Mouse (Mus musculus): ENCODE data around the gene Maml2.

Maml2 gene

DNA sequence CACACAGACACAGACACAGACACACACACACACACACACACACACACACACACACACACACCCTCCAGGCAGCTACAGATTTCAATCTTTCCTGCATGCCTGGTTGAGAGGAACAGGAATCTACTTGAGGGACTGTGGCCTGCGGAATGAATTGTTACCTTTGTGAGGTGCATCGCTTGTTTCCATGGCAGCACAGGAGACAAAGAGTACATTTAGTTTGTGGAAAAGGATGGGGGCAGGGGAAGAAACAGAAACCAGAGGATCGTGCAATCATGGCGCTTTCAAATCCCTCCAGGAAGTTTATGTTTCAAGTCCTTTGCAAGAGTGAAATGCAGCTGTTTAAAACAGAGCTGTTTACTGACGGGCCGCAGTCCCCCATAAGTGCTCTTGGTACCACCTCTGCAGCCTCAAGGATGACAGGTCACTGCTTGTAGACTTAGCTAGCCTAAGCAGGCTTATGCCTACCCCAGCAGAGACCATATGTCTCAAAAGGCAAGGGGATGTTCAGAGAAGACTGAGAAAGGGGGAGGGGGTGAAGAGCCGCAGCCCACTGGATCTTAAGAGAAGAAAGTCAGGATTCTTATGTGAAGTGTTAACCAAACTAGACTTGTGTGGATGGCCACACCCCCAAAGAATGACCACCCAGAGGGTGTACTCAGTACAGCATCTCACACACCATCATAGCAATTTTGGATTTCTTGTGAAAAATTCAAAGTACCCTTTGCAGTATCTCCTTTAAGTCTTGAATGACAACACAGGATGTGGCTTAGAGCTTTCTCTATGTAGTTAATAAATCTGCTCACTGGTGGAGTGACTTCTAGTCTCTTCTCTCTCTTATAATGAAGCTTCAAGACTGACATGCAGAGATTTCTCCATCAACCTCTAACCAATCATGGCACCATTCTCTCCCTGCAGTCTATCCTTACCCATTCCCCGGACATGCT is 315.8 kb downstream of the Maml2 start:
- DNase-seq (ENCODE audit: low read depth), result peak; percentile 13

DNA sequence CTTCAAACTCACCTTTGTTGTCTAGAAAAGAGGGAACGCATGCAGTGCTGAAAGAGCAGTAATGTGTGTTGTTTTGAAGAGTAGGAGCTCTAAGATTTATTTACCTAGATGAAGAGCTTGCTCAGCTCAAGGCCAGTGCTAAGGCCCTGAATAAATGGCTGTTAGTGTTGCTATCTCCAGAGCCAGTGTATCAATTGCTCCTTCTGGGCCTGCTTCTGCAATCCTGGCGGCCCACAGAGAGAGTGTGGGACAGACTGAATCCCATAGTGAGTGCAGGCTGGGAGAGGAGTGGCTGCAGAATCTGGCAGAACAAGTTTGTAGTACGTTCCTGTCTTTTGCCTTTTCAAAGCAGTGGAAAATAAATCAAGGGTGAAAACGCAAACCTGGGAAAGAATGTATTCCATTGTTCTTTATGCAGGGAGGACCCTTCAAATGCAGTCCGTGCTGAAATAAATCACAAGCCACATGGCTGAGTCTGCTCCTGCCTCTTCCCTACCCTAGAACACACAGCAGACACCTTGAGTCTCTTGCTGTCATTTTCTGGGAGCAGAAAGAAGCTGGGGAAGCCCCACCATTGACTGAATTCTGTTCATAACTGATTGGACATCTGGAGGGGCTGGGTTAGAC is 318.7 kb downstream of the Maml2 start:
- DNase-seq (ENCODE audit: low read depth), result no peak

DNA sequence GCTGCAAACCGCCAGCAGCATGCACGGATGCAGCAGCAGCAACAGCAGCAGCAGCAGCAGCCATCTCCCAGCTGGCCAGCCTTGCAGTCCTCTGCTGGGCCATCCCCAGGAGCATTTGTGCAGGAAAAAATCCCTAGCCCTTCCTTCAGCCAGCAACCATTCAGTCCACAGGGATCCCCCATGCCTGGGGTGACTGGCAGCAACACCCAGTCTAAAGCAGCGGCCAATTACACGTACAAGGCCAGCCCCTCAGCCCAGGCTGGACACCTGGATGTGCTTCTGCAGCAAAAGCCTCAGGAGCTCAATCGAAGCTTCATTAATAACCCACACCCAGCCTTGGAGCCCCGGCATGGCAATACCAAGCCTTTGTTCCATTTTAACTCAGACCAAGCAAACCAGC is 323.0 kb downstream of the Maml2 start:
- DNase-seq (ENCODE audit: low read depth), result no peak

DNA sequence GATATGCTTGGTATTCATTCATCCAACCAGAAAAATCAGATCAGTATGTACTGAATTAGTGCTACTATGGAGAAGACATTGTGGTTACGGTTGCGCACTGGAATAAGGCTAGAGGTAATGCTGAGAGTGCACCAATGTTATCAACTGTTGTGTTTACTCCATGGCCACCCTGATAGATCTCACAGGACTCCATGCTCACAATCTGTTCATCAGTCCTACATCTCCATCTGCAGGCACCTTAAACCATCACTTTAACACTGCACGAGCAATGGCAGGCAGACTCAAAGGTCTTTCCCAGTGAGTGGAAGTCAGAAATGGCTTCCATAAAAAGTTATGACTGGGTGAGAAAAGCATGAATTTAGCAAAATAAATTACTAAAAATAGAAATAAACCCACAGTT is 324.2 kb downstream of the Maml2 start:
- no peak for DNase-seq (ENCODE audit: low read depth)

DNA sequence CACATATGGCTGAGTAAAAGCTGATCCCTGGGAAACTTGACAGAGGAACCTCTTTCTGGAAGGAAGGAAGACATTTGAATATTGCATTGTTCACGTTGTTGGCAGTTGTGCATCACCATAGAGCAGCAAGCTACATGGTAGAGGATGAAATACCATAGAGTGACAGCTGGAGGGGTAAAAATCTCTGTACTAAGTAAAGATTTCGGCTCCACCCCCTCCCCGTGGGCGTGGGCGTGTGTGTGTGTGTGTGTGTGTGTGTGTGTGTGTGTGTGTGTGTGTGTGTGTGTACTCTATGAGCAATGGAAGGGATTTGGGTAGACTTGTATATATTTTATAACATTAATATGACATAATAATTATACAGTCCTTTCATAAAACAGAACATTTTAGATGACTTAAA is 324.7 kb downstream of the Maml2 start:
- DNase-seq (ENCODE audit: low read depth), result no peak

DNA sequence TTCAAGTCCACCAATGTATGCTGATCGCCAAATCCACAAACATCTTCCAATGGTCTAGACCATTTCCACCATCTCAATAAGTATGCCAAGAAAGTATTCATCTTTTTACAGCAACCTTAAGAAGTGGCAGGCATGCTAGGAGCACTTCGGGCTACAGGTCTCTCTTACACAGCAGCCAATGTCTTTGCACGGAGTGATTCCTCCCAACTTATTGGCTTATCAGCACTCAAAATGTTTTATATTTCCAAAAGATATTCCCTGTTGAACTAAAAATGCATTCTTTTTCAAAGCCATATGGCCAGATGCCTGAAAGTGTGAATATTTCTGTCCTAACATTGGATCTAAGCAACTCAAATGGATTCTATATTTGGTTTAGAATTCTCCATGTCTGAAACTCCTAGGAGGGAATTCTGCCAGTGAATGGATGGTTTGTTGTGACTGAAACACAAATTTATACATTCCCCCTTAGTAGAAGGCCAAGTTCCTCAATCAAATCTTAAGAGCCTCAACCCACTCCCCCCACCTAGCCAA is 326.2 kb downstream of the Maml2 start:
- DNase-seq (ENCODE audit: low read depth), result no peak

DNA sequence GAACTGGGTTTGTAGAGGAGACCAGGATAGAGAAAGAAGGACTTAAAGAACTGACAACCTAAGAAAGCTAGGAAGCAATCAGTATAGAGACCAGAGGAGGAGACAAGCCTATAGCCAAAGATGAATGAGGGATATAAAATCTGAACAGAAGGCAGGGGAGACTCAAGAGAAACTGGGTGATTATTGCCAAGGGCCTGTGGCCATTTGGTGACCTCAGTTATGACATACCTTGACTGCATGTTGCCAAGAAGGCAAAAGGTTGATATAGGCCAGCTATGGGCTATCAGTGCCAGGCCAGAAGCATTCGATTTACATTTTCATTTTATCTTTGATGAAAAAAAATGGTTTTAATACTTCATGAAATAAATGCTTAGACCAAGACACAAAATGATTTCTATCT is 327.0 kb downstream of the Maml2 start:
- no peak for DNase-seq (ENCODE audit: low read depth)

DNA sequence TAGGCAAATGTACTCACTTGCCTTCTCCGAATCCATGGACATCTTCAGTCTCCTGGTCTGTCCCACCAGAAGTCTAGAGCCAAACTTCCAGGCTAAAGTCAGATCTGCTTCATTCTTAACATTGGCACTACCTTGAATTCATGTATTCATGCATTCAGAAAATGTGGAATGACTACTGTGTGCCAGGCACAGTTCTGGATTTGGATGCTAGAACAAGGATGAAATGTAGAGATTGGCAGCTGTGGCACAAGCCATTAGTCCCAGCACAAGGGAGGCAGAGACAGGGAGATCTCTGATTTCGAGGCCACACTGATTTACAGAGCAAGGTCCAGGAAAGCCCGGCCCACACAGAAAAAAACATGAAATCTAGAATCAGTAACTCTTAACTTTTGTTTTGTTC is 327.5 kb downstream of the Maml2 start:
- no peak for DNase-seq (ENCODE audit: low read depth)

DNA sequence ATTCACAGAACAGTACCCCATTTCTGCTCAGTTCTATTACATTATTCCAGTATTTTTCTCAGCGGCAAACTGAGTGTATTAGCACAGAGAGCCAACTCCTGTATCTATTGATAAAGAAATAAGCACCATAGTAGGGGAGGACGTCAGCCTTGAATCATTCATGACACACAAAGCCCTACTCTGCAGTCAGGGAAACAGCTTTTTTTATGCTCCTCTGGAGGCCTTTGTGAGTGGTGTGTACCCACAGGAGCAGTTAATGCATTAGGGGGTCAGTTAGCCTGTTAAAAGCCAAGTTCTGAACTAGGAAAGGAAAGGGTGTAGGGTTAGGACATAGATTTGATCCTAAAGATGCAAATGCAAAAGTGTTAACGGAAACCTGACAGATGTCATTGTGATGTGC is 328.7 kb downstream of the Maml2 start:
- DNase-seq (ENCODE audit: low read depth), result no peak

DNA sequence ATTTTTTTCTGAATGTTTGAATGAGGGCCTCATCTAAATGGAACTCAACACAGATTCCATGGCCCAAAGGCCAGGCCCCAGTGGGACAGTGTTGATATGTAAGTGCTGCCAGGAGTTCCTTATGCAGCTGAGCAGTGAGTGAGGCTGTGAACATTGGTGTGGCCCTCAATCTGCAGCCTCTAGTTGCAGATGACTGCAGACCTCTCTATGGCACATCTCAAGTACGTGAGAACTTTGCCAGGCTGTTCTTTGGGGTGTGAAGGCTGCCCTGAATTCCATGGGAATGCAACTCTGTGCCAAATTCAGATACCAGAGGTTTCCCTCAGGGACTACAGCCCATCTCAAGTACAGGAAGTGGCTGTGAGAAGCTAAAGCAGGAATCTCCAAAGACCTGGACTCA is 335.6 kb downstream of the Maml2 start:
- DNase-seq (ENCODE audit: low read depth), result no peak

DNA sequence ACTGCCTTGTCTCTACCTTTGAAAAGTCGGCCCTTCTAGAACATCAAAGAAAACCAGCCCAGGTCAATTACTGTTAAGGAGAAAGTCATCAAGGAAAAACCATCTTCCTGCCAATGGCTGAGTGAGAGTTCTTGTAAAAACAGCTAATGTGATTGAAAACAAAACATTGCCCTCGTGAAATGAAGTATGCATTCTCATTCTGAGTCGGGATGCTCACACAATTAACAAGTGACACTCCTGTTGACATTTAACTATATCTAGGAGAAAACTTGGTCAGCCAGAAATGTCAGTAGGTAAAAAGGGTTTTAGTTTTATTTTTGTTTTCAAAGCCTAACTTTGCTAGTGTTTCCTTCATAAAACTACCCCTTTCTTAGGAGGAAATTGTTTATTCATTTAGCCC is 341.9 kb downstream of the Maml2 start:
- peak; percentile 21 for DNase-seq (ENCODE audit: low read depth)

DNA sequence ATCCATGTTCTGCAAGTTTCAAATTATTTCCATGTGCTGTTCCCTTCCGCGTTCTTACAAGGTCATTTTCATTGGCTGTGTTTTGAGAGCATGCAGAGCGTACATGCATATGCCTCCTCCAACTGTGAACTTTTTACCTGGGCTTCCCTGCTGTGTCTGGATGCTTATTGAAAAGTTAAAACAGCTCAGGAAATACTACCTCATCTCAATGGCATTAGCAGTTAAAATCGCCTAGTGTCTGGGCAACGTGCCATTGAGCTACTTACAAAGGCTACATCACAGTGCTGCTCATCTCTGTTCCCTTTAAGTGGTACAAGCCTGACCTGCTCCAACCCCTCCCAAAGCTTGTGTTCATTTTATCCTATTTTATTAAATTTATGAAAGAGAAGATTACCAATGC is 347.4 kb downstream of the Maml2 start:
- no peak for DNase-seq (ENCODE audit: low read depth)

DNA sequence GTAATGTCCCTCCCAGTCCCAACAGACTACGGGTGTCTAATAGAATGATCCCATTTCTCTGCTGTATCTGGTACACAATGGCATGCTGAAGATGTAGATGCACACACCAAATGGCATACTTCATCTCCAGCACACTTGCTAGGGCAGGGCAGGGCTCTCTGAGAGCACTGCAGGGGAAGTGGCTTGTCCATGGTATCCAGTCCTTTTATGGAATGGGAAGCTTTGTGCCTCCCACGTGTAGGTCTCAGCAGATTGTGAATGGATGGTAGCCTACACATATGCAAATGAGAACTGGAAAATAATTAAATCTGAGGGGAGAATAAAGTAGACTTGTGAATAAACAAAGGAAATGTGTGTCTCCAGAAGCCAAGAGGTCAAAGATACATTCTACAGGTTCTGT is 353.3 kb downstream of the Maml2 start:
- no peak for DNase-seq (ENCODE audit: low read depth)

DNA sequence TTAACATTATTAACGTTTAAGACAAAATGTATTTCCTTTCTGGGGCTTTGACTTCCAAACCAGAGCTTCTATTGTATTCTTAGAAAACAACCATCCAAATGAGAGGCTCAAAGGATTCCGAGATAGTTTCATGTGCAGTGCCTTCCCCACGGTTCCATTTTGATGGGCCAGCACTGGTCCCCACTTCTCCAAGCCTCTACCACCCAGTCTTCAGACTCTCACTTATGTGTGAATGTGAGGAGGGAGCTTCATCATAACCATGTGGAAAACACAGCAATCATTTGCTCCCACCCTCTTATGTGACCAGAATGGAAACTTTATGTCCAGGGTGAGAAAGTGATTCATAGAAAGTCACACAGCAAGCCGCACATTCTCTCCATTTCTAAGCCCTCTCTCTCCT is 354.1 kb downstream of the Maml2 start:
- no peak for DNase-seq (ENCODE audit: low read depth)

DNA sequence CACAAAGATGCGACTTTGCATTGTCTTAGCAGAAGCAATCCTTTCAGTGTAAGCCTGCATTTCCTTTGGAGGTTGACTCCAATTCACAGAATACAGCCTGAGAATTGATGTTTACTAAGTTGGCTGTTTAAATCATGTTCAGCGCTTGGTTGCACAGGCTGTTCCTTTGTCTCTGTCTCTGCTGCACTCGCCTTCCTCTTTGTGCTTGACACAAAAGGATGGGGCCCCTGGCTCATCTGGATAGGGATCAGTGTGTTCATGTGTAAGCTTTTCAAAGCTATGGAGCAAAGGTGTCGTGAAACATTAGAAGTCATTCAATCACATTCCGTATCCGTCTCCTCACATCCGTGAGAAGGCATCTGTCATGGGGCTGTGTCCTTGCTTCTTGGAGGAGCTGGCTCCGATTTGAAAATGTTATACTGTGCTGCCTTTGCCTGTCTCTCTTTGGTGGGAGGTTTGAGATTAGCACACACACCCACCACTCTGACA is 354.7 kb downstream of the Maml2 start:
- DNase-seq (ENCODE audit: low read depth), result no peak

DNA sequence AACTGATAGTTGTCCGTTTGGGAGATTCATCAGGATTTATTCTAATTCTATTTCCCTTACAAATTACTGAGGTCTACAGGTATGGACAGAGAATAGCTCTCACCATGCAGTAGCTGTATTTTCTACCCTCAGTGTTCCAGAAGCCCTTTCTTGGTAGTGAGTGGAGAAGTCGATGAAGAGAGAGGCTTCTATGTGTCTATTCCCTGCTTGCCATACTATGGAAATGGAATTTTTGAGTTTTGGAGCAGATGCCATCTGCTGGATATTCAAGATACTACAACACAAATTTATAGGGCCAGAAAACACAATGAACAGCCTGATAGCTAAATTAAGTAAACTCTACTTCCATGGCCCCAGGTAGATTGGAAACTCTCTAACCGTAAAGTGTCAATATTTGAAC is 355.2 kb downstream of the Maml2 start:
- peak; percentile 63 for DNase-seq (ENCODE audit: low read depth)

DNA sequence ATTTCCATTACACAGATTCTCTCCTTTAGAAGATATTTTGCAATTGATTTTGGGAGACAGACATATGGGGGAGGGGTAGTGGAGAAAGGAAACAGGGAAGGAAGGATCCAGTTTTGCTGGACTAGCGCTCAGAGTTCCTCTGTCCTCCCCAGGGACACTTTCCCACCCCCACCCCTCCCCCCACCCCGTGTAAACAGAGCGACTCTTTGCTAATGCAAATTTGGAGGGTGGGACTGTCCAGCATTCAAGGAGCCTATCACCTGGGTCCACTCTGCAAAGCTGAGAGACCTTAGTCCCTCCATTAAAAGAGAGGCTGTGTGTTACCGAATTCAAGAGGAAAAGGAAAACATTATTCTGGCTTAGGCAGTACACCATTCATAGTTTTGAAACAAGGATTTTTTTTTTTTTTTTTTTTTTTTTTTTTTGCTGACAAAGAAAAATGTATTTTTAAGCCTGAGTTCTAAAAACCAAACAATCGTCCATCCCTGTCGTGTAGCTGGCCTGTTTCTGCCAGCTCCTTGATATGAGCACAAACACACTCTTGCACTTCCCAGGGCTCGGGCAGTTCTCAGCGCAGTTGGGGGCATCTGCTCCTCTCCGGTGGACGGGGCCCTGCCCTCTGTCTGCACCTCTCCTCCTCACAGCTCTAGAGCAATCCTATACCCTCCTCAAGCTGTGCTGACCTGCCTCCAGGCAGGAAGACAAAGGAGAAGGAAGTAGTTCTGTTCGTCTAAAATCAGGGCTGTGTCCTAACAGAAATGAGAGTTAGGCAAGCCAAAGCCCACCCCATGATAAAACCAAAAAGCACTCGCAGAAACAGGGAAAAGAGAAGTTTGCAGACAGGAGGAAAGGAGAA is 364.2 kb downstream of the Maml2 start:
- DNase-seq (ENCODE audit: low read depth), result no peak

DNA sequence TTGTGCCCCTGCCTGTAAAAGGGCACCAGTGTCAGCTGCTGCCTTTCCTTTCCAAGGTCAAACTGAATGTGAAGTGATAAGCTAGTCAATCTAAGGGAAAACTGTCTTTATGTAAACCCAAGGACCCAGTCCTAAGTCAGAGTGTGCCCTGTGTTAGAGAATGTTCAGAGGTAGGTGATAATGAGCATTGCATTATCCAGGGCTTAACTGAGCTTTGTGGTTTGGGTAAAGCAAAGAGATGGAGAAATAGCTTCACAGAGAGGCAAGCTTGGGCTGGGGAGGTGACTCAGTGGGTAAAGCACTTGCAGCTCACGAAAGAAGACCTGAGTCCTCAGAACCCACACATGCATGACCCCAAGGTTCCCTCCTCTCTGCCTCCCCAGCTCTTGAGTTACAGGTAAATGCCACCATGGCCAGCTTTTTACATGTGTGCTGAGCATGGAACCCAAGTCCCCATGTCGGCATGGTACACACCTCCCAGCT is 367.8 kb downstream of the Maml2 start:
- DNase-seq (ENCODE audit: low read depth), result no peak

DNA sequence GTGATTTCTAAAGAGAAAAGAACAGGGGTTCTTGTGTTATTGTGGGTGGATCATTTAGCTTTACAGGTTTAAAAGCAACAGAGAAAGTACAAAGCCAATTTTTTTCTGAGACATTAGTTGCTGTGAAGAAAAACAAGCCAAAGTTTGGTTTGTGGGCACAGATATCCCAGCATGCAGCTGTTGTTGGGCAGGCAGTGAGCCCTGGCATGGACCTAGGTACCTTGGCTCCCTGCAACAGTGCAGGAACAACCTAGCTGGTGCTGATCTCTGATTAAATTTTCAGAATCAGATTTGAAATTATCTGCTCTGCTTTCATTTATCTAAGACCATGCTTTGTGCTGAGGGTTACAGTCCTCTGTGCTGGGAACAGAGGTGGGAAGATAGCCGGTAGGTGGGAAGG is 370.2 kb downstream of the Maml2 start:
- DNase-seq (ENCODE audit: low read depth), result no peak

DNA sequence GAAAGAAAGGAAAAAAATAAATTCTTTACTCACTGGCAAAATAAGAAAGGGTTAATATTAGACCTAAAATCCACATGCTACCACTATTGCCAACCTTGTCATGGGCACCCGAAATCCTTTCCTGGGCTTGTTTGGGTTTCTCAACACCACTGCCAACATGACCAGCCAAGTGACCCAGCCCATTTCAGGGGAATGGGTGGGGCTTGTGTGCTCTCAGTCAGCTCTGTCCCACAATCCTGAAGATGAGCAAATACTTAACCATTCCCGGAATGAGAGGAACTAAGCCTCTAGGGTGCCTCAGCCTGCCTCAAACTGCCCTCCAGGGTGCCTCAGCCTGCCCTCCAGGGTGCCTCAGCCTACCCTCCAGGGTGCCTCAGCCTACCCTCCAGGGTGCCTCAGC is 371.0 kb downstream of the Maml2 start:
- no peak for DNase-seq (ENCODE audit: low read depth)

DNA sequence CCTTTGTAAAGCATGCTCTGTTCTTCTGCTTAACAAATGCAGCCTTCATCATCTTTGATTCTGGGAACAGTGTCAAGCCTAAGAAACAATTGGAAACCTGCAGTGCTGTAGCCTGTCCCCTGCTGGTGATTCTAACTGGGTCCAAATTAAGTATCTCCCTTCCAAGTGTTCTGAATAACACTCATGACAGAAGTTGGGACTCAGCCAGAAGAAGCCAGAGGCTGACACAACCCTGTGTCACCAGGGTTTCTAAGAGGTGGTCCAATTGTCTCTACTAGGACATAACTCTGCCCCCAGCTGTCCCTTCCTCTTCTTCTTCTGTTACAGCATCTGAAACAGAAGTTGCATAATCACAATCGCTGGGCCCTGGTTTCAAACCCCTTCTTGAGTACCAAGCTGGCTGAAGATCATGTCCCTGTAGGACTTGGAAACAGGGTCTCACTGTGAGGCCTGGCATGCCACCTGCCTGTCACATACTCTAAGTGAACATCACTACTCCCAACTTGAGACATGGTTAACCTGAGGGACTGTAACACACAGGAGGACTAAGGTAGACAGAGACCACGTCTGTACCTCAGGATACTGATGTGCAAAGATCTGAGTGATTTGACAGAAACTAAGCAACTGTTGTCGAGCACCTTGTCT is 373.5 kb downstream of the Maml2 start:
- DNase-seq (ENCODE audit: low read depth), result no peak

DNA sequence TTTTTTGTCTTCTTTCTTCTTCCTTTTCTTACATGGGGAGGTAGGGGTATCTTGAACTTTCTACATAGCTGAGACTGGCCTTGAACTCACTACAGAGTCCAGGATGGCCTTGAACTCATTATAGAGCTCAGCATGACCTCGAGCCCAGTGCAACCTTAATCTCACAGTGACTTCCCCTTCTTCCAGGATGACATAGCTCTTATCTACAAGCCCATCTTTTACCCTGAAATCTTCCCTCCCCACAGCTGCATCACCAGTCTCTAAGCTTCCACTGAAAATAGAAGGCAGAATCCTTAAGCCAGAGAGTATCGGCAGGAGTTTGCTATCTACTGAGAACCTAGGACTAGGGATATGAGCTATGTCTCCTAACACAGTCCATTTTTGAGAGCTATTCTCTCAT is 375.5 kb downstream of the Maml2 start:
- DNase-seq (ENCODE audit: low read depth), result no peak

Data from induced T-regulatory cell, adult 2 months (primary cell).